22 mouse cellular contexts compared by ENCODE assay signal in the genomic region with DNA sequence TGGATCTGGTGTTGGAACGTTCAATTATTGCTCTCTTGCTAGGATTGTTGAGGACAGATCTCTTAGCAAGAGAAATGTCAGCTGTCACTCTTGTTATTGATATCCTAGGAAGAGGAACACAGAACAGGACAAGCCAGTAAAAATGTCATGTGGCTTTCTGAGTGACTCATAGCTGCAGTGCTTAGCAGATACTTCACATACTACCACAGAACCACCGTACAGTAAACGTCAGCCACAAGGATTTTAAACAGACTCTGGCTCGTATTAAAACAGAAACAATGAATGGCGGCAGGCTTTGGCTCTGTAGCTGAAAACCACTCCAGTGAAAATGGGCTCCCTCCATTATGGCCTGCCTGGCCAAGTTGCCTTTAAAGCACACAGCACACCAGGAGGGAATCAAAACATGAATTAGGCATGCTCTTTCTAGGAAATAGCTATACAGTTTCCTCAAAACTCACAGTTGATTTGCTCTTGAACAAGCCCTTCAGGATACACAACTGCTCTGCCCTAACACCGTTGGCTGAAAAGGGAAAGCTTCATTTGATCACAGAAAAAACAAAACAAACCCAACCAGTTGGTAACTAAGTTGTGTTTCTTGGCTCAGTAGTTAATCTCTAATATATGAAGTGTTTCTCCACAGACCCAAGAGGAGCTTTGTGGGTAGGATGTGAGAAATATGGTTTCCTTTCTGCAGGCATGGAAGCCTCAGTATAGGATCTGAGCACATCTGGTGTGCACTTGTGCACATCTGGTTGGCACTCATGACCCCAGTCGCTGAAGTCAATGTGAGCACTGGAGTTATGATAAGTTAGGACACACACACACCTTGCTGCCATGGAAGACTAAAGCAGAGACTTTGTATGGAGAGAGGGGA. TPM values are rescaled to one million over a fixed set of nuclear protein-coding genes. Genes with fewer than 3 reads are reported as not detected.
A peak's percentile ranks its signal among the peaks of the same experiment; 100 is the strongest.
DNase-seq lines count a peak whose midpoint lies in the region; ATAC-seq and TF ChIP-seq lines count a peak whose summit lies in the region.
"Had no signal": no experiment of that assay in that cellular context is flagged by ENCODE, and none has a peak within 500 bp of the region (broad histone marks: within the 10 kb centered on the region; RNA-seq: fewer than 3 reads in every experiment).

No protein-coding gene starts in this region.

- no peaks in the 10 kb centered on the region for H3K9me3 ChIP-seq in embryonic facial prominence, embryonic 13.5 days
- H3K9me3 ChIP-seq in embryonic facial prominence, embryonic 10.5 days = no peaks in the 10 kb centered on the region
- H3K9me3 ChIP-seq in lung, postnatal 0 days (ENCODE audit: low read length) = no peaks in the 10 kb centered on the region
- H3K9me3 ChIP-seq: megakaryocyte, embryonic 14.5 days had no signal

- DNase-seq in embryonic facial prominence, embryonic 10.5 days (ENCODE audit: low spot score) = no peak
- DNase-seq in lung, postnatal 0 days (ENCODE audit: low spot score) = no peak
- DNase-seq in lung, postnatal 25 days (ENCODE audit: low spot score) = no peak
- no peak for DNase-seq in left cerebral cortex, adult 2 months (ENCODE audit: extremely low spot score in 1 of 2, low spot score in 2 of 2)
- DNase-seq: adrenal gland, adult 2 months; cerebellum, adult 9-11 months; gastrocnemius, postnatal 25 days; kidney, adult 11 months; kidney, postnatal 10 days; left cerebral cortex, postnatal 4 days; right cerebral cortex, postnatal 25 days; thymus, adult 18-20 months had no signal

- no peaks in the 10 kb centered on the region for H3K79me2 ChIP-seq in myocyte (ENCODE audit: control insufficient read depth, insufficient read depth)

- 0 out of 2 replicates have a peak, but pooled peaks cover 3% of the 10 kb centered on the region for H3K4me1 ChIP-seq in embryonic facial prominence, embryonic 13.5 days
- H3K4me1 ChIP-seq in embryonic facial prominence, embryonic 10.5 days = no peaks in the 10 kb centered on the region
- no peaks in the 10 kb centered on the region for H3K4me1 ChIP-seq in lung, postnatal 0 days (ENCODE audit: insufficient read depth, low read depth, low read length)
- H3K4me1 ChIP-seq in embryonic fibroblast, embryonic 13.5 days (ENCODE audit: control insufficient read depth, insufficient read depth, low read length) = peaks cover 6% of the 10 kb centered on the region; the same call in 1 of the 2 replicates

- no peak overlapping the region for H3K9ac ChIP-seq in embryonic facial prominence, embryonic 13.5 days
- no peak overlapping the region for H3K9ac ChIP-seq in lung, postnatal 0 days (replicated peaks; ENCODE audit: low read depth)
- H3K9ac ChIP-seq: liver, embryonic 14.5 days had no signal

- intact Hi-C loops in left cerebral cortex, adult 2 months (cut with DNase I) = no loop called here

- H3K4me2 ChIP-seq in embryonic facial prominence, embryonic 13.5 days = no peak overlapping the region
- no peak overlapping the region for H3K4me2 ChIP-seq in lung, postnatal 0 days (replicated peaks; ENCODE audit: low read depth, low read length)
- peak overlapping the region; percentile 64 for H3K4me2 ChIP-seq in myocyte (ENCODE audit: low read depth)

- 0 out of 2 replicates have a peak, but pooled peaks have one; percentile 20 for ATAC-seq in embryonic facial prominence, embryonic 13.5 days (ENCODE audit: insufficient number of reproducible peaks, insufficient read depth, low FRiP score, low TSS enrichment, low read depth)
- peak; percentile 47 for ATAC-seq in lung, postnatal 0 days
- no peak for ATAC-seq in megakaryocyte-erythroid progenitor cell, adult 5-6 weeks (replicated peaks; ENCODE audit: low FRiP score, low TSS enrichment, poor library complexity, severe bottlenecking)
- ATAC-seq: hindbrain, embryonic 16.5 days; midbrain, embryonic 16.5 days had no signal

- no peak for TF ChIP-seq POLR2A in embryonic fibroblast, embryonic 13.5 days (IDR thresholded peaks at IDR 0.05; ENCODE audit: low read depth, low read length)
- TF ChIP-seq POLR2A in myocyte (IDR thresholded peaks at IDR 0.05; ENCODE audit: insufficient read length, low read depth) = no peak

- H3ac ChIP-seq in myocyte (ENCODE audit: control insufficient read depth, insufficient read length) = no peak overlapping the region

- no peak for TF ChIP-seq EP300 in lung, postnatal 0 days (IDR thresholded peaks at IDR 0.05)

- no peak for TF ChIP-seq CTCF in lung, postnatal 0 days (IDR thresholded peaks at IDR 0.05)
- no peak for TF ChIP-seq CTCF in embryonic fibroblast, embryonic 13.5 days (IDR thresholded peaks at IDR 0.05; ENCODE audit: borderline replicate concordance, insufficient read depth, low read length)
- no peak for TF ChIP-seq CTCF in left cerebral cortex, adult 2 months (IDR thresholded peaks at IDR 0.05)

- 52% methylated on average over 7 of the region's 7 CpGs for WGBS in embryonic facial prominence, embryonic 13.5 days
- WGBS in embryonic facial prominence, embryonic 10.5 days = 80% methylated on average over 7 of the region's 7 CpGs
- WGBS in lung, postnatal 0 days = 52% methylated on average over 7 of the region's 7 CpGs

- no peak overlapping the region for H3K4me3 ChIP-seq in embryonic facial prominence, embryonic 13.5 days
- H3K4me3 ChIP-seq in embryonic facial prominence, embryonic 10.5 days = no peak overlapping the region
- H3K4me3 ChIP-seq in lung, postnatal 0 days (ENCODE audit: low read depth, low read length) = no peak overlapping the region
- H3K4me3 ChIP-seq in embryonic fibroblast, embryonic 13.5 days (ENCODE audit: insufficient read depth, low read length) = no peak overlapping the region
- H3K4me3 ChIP-seq in myocyte = no peak overlapping the region
- no peak overlapping the region for H3K4me3 ChIP-seq in left cerebral cortex, adult 2 months
- H3K4me3 ChIP-seq: erythroblast, embryonic 14.5 days; layer of hippocampus, adult 2 months; megakaryocyte, embryonic 14.5 days had no signal

- H3K27ac ChIP-seq in embryonic facial prominence, embryonic 13.5 days = no peak overlapping the region
- no peak overlapping the region for H3K27ac ChIP-seq in embryonic facial prominence, embryonic 10.5 days (replicated peaks)
- no peak overlapping the region for H3K27ac ChIP-seq in lung, postnatal 0 days (ENCODE audit: low read length)
- H3K27ac ChIP-seq in embryonic fibroblast, embryonic 13.5 days (ENCODE audit: insufficient read depth, low read length) = peak overlapping the region; percentile 11; the same call in 1 of the 2 replicates
- no peak overlapping the region for H3K27ac ChIP-seq in left cerebral cortex, adult 2 months
- H3K27ac ChIP-seq: layer of hippocampus, adult 2 months; liver, embryonic 14.5 days had no signal

- no peaks in the 10 kb centered on the region for H3K36me3 ChIP-seq in embryonic facial prominence, embryonic 13.5 days
- no peaks in the 10 kb centered on the region for H3K36me3 ChIP-seq in embryonic facial prominence, embryonic 10.5 days (replicated peaks)
- no peaks in the 10 kb centered on the region for H3K36me3 ChIP-seq in lung, postnatal 0 days (ENCODE audit: insufficient read depth, low read length)
- no peaks in the 10 kb centered on the region for H3K36me3 ChIP-seq in myocyte (ENCODE audit: control insufficient read depth, insufficient read depth)

- no peaks in the 10 kb centered on the region for H3K27me3 ChIP-seq in embryonic facial prominence, embryonic 13.5 days
- peaks cover 5% of the 10 kb centered on the region; the same call in 1 of the 2 replicates for H3K27me3 ChIP-seq in embryonic facial prominence, embryonic 10.5 days (replicated peaks; ENCODE audit: low read depth, poor library complexity, severe bottlenecking)
- no peaks in the 10 kb centered on the region for H3K27me3 ChIP-seq in lung, postnatal 0 days (replicated peaks; ENCODE audit: insufficient read depth, low read length)
- no peaks in the 10 kb centered on the region for H3K27me3 ChIP-seq in myocyte (ENCODE audit: control insufficient read depth, insufficient read depth, insufficient read length)

TF ChIP-seq in myocyte, 11 proteins besides CTCF, POLR2A, EP300 and RAD21:
- TF ChIP-seq TCF12 (IDR thresholded peaks at IDR 0.05; ENCODE audit: insufficient read depth, poor library complexity, severe bottlenecking) = no peak
- peak; percentile 39 for TF ChIP-seq USF1 (IDR thresholded peaks at IDR 0.05; ENCODE audit: low read depth)

RNA-seq across cellular contexts. Expression of gene Arl5a, which starts 31.1 kb away (rescaled TPM):
- 44.4 and 48.8 TPM in 2 replicates for polyA plus RNA-seq in embryonic facial prominence, embryonic 13.5 days (2015; fragmentation: Nextera tagmentation; extraction: Ambion mirVana)
- 53.6 and 54.1 TPM in 2 replicates for polyA plus RNA-seq in embryonic facial prominence, embryonic 10.5 days (2016; fragmentation: Nextera tagmentation; extraction: Ambion mirVana)
- polyA plus RNA-seq in lung, postnatal 0 days (2015; fragmentation: Nextera tagmentation; extraction: Ambion mirVana) = 22.0 and 23.4 TPM in 2 replicates
- polyA plus RNA-seq in embryonic fibroblast, embryonic 13.5 days (2011; ENCODE audit: insufficient read length, low read depth, missing spikeins) = 106 and 119 TPM in 2 replicates
- polyA plus RNA-seq in myocyte (2012; fragmentation: generic; extraction: Trizol) = 14.6 TPM
- total RNA-seq in left cerebral cortex, adult 2 months (2021) = 10 to 100 TPM; 62.9 to 66.8 TPM
- 23.3 and 35.2 TPM in 2 replicates for total RNA-seq in megakaryocyte-erythroid progenitor cell, adult 5-6 weeks (2014; fragmentation: Nextera tagmentation)
- total RNA-seq in megakaryocyte-erythroid progenitor cell, adult 5-6 weeks (2017) = 38.5 and 40.3 TPM in 2 replicates
